Mouse (Mus musculus): ENCODE measurements at regions not wholly inside any gene's neighbourhood (a gene's known extent, or its start where the extent isn't known, plus 50 kb on each side); places are given as distances from the start of the nearest gene placed in this dataset. TPM values are rescaled to one million over a fixed set of nuclear protein-coding genes. Genes with fewer than 3 reads are reported as not detected.

GRCm38 (mm10) chr1:195312426-195312825 lies 135.9 kb upstream of the Cr2 start:
- H3K4me2 ChIP-seq (replicated peaks) = no peak overlapping the region
- H3K4me3 ChIP-seq = no peak overlapping the region
- WGBS = 75% methylated on average over 2 of the region's 2 CpGs
- ATAC-seq (ENCODE audit: low FRiP score, low read depth) = no peak
- no peaks in the 10 kb centered on the region for H3K27me3 ChIP-seq (replicated peaks)
- H3K27ac ChIP-seq = no peak overlapping the region
- H3K9ac ChIP-seq = no peak overlapping the region
- no peaks in the 10 kb centered on the region for H3K9me3 ChIP-seq
- H3K36me3 ChIP-seq = no peaks in the 10 kb centered on the region
- no peaks in the 10 kb centered on the region for H3K4me1 ChIP-seq

GRCm38 (mm10) chr1:195285076-195285475 lies 108.6 kb upstream of the Cr2 start:
- no peaks in the 10 kb centered on the region for H3K27me3 ChIP-seq (replicated peaks)
- H3K36me3 ChIP-seq = no peaks in the 10 kb centered on the region
- H3K4me3 ChIP-seq = no peak overlapping the region
- no peak overlapping the region for H3K9ac ChIP-seq
- no peak for ATAC-seq (ENCODE audit: low FRiP score, low read depth)
- H3K9me3 ChIP-seq = no peaks in the 10 kb centered on the region
- H3K4me1 ChIP-seq = no peaks in the 10 kb centered on the region
- WGBS = 85% methylated on average over 2 of the region's 2 CpGs
- H3K27ac ChIP-seq = no peak overlapping the region
- no peak overlapping the region for H3K4me2 ChIP-seq (replicated peaks)

- H3K9me3 ChIP-seq = no peaks in the 10 kb centered on the region
- no peaks in the 10 kb centered on the region for H3K36me3 ChIP-seq
- no peak overlapping the region for H3K9ac ChIP-seq
- H3K27ac ChIP-seq = no peak overlapping the region
- no peaks in the 10 kb centered on the region for H3K27me3 ChIP-seq (replicated peaks)
- H3K4me1 ChIP-seq = no peaks in the 10 kb centered on the region
- H3K4me2 ChIP-seq (replicated peaks) = no peak overlapping the region
- no peak overlapping the region for H3K4me3 ChIP-seq
- ATAC-seq (ENCODE audit: low FRiP score, low read depth) = no peak
- 5% methylated on average over 30 of the region's 30 CpGs for WGBS
Observed at GRCm38 (mm10) chr1:195241496-195241895, 65.0 kb upstream of the Cr2 start.

GRCm38 (mm10) chr1:195232658-195233057 lies 56.1 kb upstream of the Cr2 start:
- no peak overlapping the region for H3K4me2 ChIP-seq (replicated peaks)
- peak; percentile 68 for ATAC-seq (ENCODE audit: low FRiP score, low read depth)
- no peaks in the 10 kb centered on the region for H3K4me1 ChIP-seq
- no peak overlapping the region for H3K9ac ChIP-seq
- no peaks in the 10 kb centered on the region for H3K27me3 ChIP-seq (replicated peaks)
- H3K4me3 ChIP-seq = no peak overlapping the region
- no peak overlapping the region for H3K27ac ChIP-seq
- no peaks in the 10 kb centered on the region for H3K36me3 ChIP-seq
- H3K9me3 ChIP-seq = no peaks in the 10 kb centered on the region

GRCm38 (mm10) chr1:195227007-195227406 lies 50.5 kb upstream of the Cr2 start:
- no peak overlapping the region for H3K4me3 ChIP-seq
- H3K27ac ChIP-seq = no peak overlapping the region
- no peak overlapping the region for H3K4me2 ChIP-seq (replicated peaks)
- WGBS = 87% methylated on average over 2 of the region's 2 CpGs
- H3K9me3 ChIP-seq = no peaks in the 10 kb centered on the region
- no peaks in the 10 kb centered on the region for H3K27me3 ChIP-seq (replicated peaks)
- no peak for ATAC-seq (ENCODE audit: low FRiP score, low read depth)
- H3K36me3 ChIP-seq = no peaks in the 10 kb centered on the region
- H3K4me1 ChIP-seq = no peaks in the 10 kb centered on the region
- no peak overlapping the region for H3K9ac ChIP-seq

Small RNA genes lying in the stretch of these regions (microRNA-seq; reads per million reads assigned to microRNA genes)
- gene Gm24802 = not detected
